ENCODE assay signal across 8 mouse cellular contexts in genomic region chr8:84661961-84662571, GRCm38 (mm10). TPM values are rescaled to one million over a fixed set of nuclear protein-coding genes. Genes with fewer than 3 reads are reported as not detected.
DNase-seq lines count a peak whose midpoint lies in the region; ATAC-seq and TF ChIP-seq lines count a peak whose summit lies in the region.

No protein-coding gene starts in this region.

- H3K9me3 ChIP-seq in ES-E14 (ENCODE audit: control insufficient read depth, insufficient read depth, low read depth, low read length), result no peaks in the 10 kb centered on the region
- no peaks in the 10 kb centered on the region for H3K9me3 ChIP-seq in hindbrain, embryonic 11.5 days (ENCODE audit: control insufficient read depth, low read length)

- in situ Hi-C loops in ES-E14 (cut with MboI; ENCODE audit: low sequenced_read_pairs in 2 of 2, unreplicated experiment in 2 of 2), result no loop called here

- DNase-seq in embryo, embryonic 10 days (ENCODE audit: low spot score), result peak; percentile 68
- no peak for DNase-seq in embryo, embryonic 9.5 days (ENCODE audit: extremely low spot score)
- DNase-seq in ES-E14 (ENCODE audit: low read depth, low spot score) (no peak), liver (peak; percentile 57)
- peak; percentile 74 for DNase-seq in hindbrain, embryonic 11.5 days (ENCODE audit: low spot score)
- peak; percentile 81 for DNase-seq in thymus, postnatal 4 days

- peak overlapping the region; percentile 92 for H3K9ac ChIP-seq in ES-E14 (ENCODE audit: insufficient read depth, low read depth, low read length, poor library complexity, severe bottlenecking)
- peak overlapping the region; percentile 89 for H3K9ac ChIP-seq in hindbrain, embryonic 11.5 days (ENCODE audit: low read depth, low read length)

- H3K4me3 ChIP-seq in ES-E14 (ENCODE audit: insufficient read depth in 1 of 2, low read depth in 1 of 2, low read length in 2 of 2, poor library complexity in 1 of 2, severe bottlenecking in 1 of 2) (peak overlapping the region; percentile 76 to 89), myocyte (peak overlapping the region; percentile 99)
- H3K4me3 ChIP-seq in embryonic fibroblast, embryonic 13.5 days (ENCODE audit: insufficient read depth, low read length), result peak overlapping the region; percentile 69
- H3K4me3 ChIP-seq in hindbrain, embryonic 11.5 days (ENCODE audit: low read depth, low read length), result peak overlapping the region; percentile 85

- H3K27me3 ChIP-seq in hindbrain, embryonic 11.5 days (ENCODE audit: control insufficient read depth, insufficient read depth, low read length), result no peaks in the 10 kb centered on the region
- no peaks in the 10 kb centered on the region for H3K27me3 ChIP-seq in myocyte (ENCODE audit: control insufficient read depth, insufficient read depth, insufficient read length)

- under 1% methylated on average over 61 of the region's 61 CpGs for whole genome bisulfite sequencing in hindbrain, embryonic 11.5 days

- peak overlapping the region; percentile 77 for H3ac ChIP-seq in myocyte (ENCODE audit: control insufficient read depth, insufficient read length)

- peak; percentile 22; the same call in 1 of the 2 replicates for ATAC-seq in hindbrain, embryonic 11.5 days (ENCODE audit: low FRiP score)

- no peak; the same call in 1 of the 2 replicates for TF ChIP-seq POLR2A in embryonic fibroblast, embryonic 13.5 days (IDR thresholded peaks at IDR 0.05; ENCODE audit: low read depth, low read length)
- peak; percentile 61 for TF ChIP-seq POLR2A in myocyte (IDR thresholded peaks at IDR 0.05; ENCODE audit: insufficient read length, low read depth)

- H3K27ac ChIP-seq in ES-E14 (ENCODE audit: insufficient read depth, low read depth, low read length, poor library complexity, severe bottlenecking), result peak overlapping the region; percentile 93
- H3K27ac ChIP-seq in embryonic fibroblast, embryonic 13.5 days (ENCODE audit: insufficient read depth, low read length), result peak overlapping the region; percentile 85
- H3K27ac ChIP-seq in hindbrain, embryonic 11.5 days (ENCODE audit: low read depth, low read length), result peak overlapping the region; percentile 82

- H3K36me3 ChIP-seq in ES-E14 (ENCODE audit: control insufficient read depth, insufficient read depth, low read length, poor library complexity, severe bottlenecking) (peaks cover 9% of the 10 kb centered on the region), myocyte (ENCODE audit: control insufficient read depth, insufficient read depth) (no peaks in the 10 kb centered on the region)
- H3K36me3 ChIP-seq in hindbrain, embryonic 11.5 days (ENCODE audit: control insufficient read depth, insufficient read depth, low read length), result no peaks in the 10 kb centered on the region

- H3K79me2 ChIP-seq in myocyte (ENCODE audit: control insufficient read depth, insufficient read depth), result peaks cover 21% of the 10 kb centered on the region

- TF ChIP-seq CTCF in embryonic fibroblast, embryonic 13.5 days (IDR thresholded peaks at IDR 0.05; ENCODE audit: borderline replicate concordance, insufficient read depth, low read length), result no peak

- H3K4me2 ChIP-seq in hindbrain, embryonic 11.5 days (replicated peaks; ENCODE audit: low read depth, low read length), result peak overlapping the region; percentile 97
- H3K4me2 ChIP-seq in myocyte (ENCODE audit: low read depth), result peak overlapping the region; percentile 37

- H3K4me1 ChIP-seq in ES-E14 (ENCODE audit: control insufficient read depth in 2 of 2, insufficient read depth in 2 of 2, low read length in 2 of 2, poor library complexity in 1 of 2), result peaks cover 9 to 13% of the 10 kb centered on the region in 2 experiments
- H3K4me1 ChIP-seq in embryonic fibroblast, embryonic 13.5 days (ENCODE audit: control insufficient read depth, insufficient read depth, low read length), result no peaks in the 10 kb centered on the region
- H3K4me1 ChIP-seq in hindbrain, embryonic 11.5 days (replicated peaks; ENCODE audit: control insufficient read depth, insufficient read depth, low read length), result peaks cover 2% of the 10 kb centered on the region

TF ChIP-seq in ES-E14, 5 proteins besides CTCF, POLR2A, EP300 and RAD21:
- TF ChIP-seq HCFC1 (IDR thresholded peaks at IDR 0.05; ENCODE audit: borderline replicate concordance, insufficient read depth, low read length) (no peak), CHD2 (IDR thresholded peaks at IDR 0.05; ENCODE audit: low read depth, low read length) (no peak), MAFK (IDR thresholded peaks at IDR 0.05; ENCODE audit: insufficient read depth, low read depth, low read length) (no peak)
TF ChIP-seq in ES-E14: peak in this region for 0.

TF ChIP-seq in myocyte, 11 proteins besides CTCF, POLR2A, EP300 and RAD21:
- no peak for TF ChIP-seq MYOD1 (IDR thresholded peaks at IDR 0.05; ENCODE audit: control insufficient read depth in 1 of 3, insufficient read length in 2 of 3, low read depth in 2 of 3)
- TF ChIP-seq TCF3 (IDR thresholded peaks at IDR 0.05; ENCODE audit: insufficient read length, low read depth), result no peak
- TF ChIP-seq POLR2AphosphoS2 (IDR thresholded peaks at IDR 0.05; ENCODE audit: insufficient read length, low read depth), result peak; percentile 50

RNA-seq across cellular contexts. Expression of gene Ier2, which starts 0.6 kb away (rescaled TPM):
- 49.3 and 49.7 TPM in 2 replicates for total RNA-seq in ES-E14 (2012; rRNA removed)
- 38.2 and 38.6 TPM in 2 replicates for polyA plus RNA-seq in embryonic fibroblast, embryonic 13.5 days (2011; ENCODE audit: insufficient read length, low read depth, missing spikeins)
- polyA plus RNA-seq in hindbrain, embryonic 11.5 days (2014; fragmentation: Nextera tagmentation; extraction: Ambion mirVana), result 60.5 and 61.5 TPM in 2 replicates
- 75.7 TPM for polyA plus RNA-seq in myocyte (2012; fragmentation: generic; extraction: Trizol)

RNA-seq across cellular contexts. Expression of gene Trmt1, which starts 24.0 kb away (rescaled TPM):
- total RNA-seq in ES-E14 (2012; rRNA removed), result 260 and 334 TPM in 2 replicates
- polyA plus RNA-seq in embryonic fibroblast, embryonic 13.5 days (2011; ENCODE audit: insufficient read length, low read depth, missing spikeins), result 80.2 and 86.7 TPM in 2 replicates
- polyA plus RNA-seq in hindbrain, embryonic 11.5 days (2014; fragmentation: Nextera tagmentation; extraction: Ambion mirVana), result 47.9 and 51.1 TPM in 2 replicates
- polyA plus RNA-seq in myocyte (2012; fragmentation: generic; extraction: Trizol), result 94.4 TPM

RNA-seq across cellular contexts. Expression of gene Nacc1, which starts 25.6 kb away (rescaled TPM):
- 75.4 and 85.5 TPM in 2 replicates for total RNA-seq in ES-E14 (2012; rRNA removed)
- polyA plus RNA-seq in embryonic fibroblast, embryonic 13.5 days (2011; ENCODE audit: insufficient read length, low read depth, missing spikeins), result 47.2 and 54.9 TPM in 2 replicates
- 19.7 and 20.5 TPM in 2 replicates for polyA plus RNA-seq in hindbrain, embryonic 11.5 days (2014; fragmentation: Nextera tagmentation; extraction: Ambion mirVana)
- polyA plus RNA-seq in myocyte (2012; fragmentation: generic; extraction: Trizol), result 56.1 TPM

RNA-seq across cellular contexts. Expression of gene Lyl1, which starts 39.2 kb away (rescaled TPM):
- 0.49 and 0.74 TPM in 2 replicates for total RNA-seq in ES-E14 (2012; rRNA removed)
- polyA plus RNA-seq in embryonic fibroblast, embryonic 13.5 days (2011; ENCODE audit: insufficient read length, low read depth, missing spikeins), result not detected in 2 replicates
- polyA plus RNA-seq in hindbrain, embryonic 11.5 days (2014; fragmentation: Nextera tagmentation; extraction: Ambion mirVana), result 5.3 and 5.4 TPM in 2 replicates
- not detected for polyA plus RNA-seq in myocyte (2012; fragmentation: generic; extraction: Trizol)

Comparison
In these comparisons a context has a peak if more than half of its experiments do, and no peak if none do; other contexts are left out.
1. DNase-seq: peak in embryo, embryonic 10 days (single experiment), hindbrain, embryonic 11.5 days (single experiment), liver (single experiment) and thymus, postnatal 4 days (single experiment); none in embryo, embryonic 9.5 days (single experiment) and ES-E14 (single experiment).
2. Peak in every context shown above with its lines, with median percentiles within 50 percentile points of each other: H3K27ac ChIP-seq and H3K4me3 ChIP-seq.